Mouse (Mus musculus): ENCODE data around the gene Cxcr2. TPM values are rescaled to one million over a fixed set of nuclear protein-coding genes. Genes with fewer than 3 reads are reported as not detected.
"Not testable (repeated sequence)": the region's sequence is repeated elsewhere in the genome, so short reads cannot be mapped to it uniquely, and the experiment has no call there.

Gene Cxcr2
- polyA plus RNA-seq, 1 experiment from 2014 or later = 0.14 TPM

DNA sequence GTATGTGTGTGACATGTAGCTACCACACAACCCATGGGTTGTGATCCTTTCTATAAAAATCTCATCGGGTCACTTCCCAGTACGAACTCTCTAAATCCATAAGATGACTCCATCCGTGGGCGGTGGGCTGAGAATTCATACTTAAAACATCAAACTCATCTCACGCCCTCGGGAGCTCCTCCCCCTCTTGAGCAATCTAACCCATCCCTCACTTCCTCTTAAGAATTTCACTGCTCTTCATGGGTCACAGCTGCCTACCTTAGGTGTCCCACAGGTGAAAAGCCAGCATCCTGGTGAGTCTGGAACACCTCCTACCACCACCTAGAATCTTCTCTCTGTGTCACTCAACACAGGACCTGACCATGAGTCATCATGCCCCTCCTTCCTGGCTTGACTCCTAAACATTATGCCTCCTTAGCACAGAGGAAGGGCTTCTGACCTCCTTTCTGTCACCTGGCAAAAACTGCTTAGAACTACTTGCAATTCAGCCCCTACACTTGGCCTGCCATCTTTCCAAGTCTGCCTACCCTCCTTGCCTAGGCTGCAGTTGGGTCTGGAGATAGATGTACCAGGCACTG, 1.7 kb downstream of the Cxcr2 start:
- no peaks in the 10 kb centered on the region for H3K27me3 ChIP-seq (ENCODE audit: poor library complexity, severe bottlenecking)
- H3K9me3 ChIP-seq = no peaks in the 10 kb centered on the region
- H3K4me1 ChIP-seq = no peaks in the 10 kb centered on the region
- DNase-seq (ENCODE audit: extremely low spot score, low spot score) = no peak
- no peak overlapping the region for H3K27ac ChIP-seq
- no peaks in the 10 kb centered on the region for H3K36me3 ChIP-seq (replicated peaks)
- H3K4me3 ChIP-seq = no peak overlapping the region
- WGBS = 90% methylated on average over 6 of the region's 6 CpGs

DNA sequence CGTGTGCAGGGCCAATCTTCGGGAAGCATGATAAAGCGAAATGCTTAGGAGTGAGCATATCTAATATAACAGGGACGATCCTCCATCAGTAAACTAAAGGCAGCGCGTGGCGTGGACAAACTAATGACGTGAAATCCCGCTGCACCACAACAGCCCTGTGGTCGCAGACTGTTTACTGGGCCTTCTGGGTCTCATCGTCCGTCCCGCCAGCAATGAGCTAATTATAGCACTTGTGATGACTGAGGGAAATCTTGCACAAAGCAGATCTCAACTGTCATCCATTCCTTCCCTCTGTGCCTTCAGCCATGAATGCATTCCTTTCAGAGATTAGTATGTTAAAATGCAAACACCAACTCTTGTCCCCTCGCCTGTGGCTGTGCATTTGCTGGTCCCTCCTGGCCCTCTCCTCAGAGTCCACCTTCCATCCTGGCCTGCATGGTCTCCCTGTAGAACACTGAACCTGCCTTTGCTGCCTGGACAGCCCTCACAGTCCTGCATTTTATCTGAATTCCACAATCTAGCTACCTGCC, 2.7 kb downstream of the Cxcr2 start:
- no peak for DNase-seq (ENCODE audit: extremely low spot score, low spot score)
- Histone ChIP-seq H3K27me3 (ENCODE audit: poor library complexity, severe bottlenecking) (no peaks in the 10 kb centered on the region), H3K4me3 (no peak overlapping the region), H3K9me3 (no peaks in the 10 kb centered on the region), H3K36me3 (replicated peaks) (no peaks in the 10 kb centered on the region), H3K4me1 (no peaks in the 10 kb centered on the region), H3K27ac (no peak overlapping the region)
- 85% methylated on average over 14 of the region's 14 CpGs for WGBS

DNA sequence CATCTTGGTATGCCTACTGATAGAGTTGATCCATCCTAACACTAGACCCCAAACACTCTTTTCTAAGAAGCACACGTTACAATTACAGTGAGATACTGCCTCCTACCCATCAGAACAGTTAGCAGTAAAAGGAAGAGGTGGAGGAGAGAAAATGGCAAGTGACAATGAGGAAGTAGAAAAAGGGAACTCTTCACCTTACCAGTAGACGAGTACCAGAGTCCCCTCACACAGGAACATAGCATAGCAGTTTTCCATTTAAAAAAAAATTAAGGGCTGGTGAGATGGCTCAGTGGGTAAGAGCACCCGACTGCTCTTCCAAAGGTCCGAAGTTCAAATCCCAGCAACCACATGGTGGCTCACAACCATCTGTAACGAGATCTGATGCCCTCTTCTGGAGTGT, 5.8 kb downstream of the Cxcr2 start:
- not testable (repeated sequence) for DNase-seq (ENCODE audit: extremely low spot score, low spot score); H3K27me3 ChIP-seq (ENCODE audit: poor library complexity, severe bottlenecking); H3K4me1 ChIP-seq; H3K9me3 ChIP-seq; H3K4me3 ChIP-seq; H3K36me3 ChIP-seq (replicated peaks); H3K27ac ChIP-seq
- 84% methylated on average over 5 of the region's 5 CpGs for WGBS

DNA sequence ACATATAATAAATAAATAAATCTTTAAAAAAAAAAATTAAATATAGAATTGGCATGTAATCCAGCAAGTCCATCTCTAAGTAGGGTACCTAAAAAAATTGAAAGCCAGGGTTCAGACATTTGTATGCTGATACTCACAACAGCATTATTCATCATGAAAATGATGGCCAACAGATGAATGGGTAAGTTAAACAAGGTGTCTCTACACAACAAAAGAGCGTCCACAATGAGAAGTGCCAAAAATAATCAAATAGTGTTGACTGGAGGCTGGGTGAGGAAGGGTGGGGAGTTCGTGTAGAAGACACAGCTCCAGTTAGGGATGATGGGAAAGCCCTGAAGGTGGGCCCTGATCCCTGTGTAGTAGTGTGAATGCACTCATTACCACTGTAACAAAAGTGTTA, 6.2 kb downstream of the Cxcr2 start:
- DNase-seq (ENCODE audit: extremely low spot score, low spot score) = no peak
- Histone ChIP-seq H3K4me3 (no peak overlapping the region), H3K9me3 (no peaks in the 10 kb centered on the region), H3K36me3 (replicated peaks) (no peaks in the 10 kb centered on the region), H3K27ac (no peak overlapping the region), H3K4me1 (no peaks in the 10 kb centered on the region), H3K27me3 (ENCODE audit: poor library complexity, severe bottlenecking) (no peaks in the 10 kb centered on the region)
- 74% methylated on average over 2 of the region's 2 CpGs for WGBS

DNA sequence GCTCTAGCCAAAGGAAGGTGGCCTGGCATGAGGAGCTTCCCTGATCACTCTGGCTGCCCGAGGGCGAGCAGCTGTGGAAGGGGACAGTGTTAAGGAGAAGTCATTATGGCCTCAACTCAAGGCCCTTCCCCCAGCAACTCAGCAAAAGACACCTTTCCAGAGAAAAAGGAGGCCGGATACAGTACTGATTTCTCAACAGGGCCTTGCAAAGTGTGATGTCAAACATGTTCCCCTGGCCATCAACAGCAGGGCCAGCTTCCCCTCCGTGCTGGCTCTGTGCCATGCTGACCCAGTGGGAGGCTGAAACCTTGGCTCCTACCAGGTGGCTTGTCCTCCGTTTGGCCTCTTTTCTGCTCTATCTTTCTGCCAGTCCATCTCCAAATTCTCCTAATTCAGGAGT, 13.3 kb downstream of the Cxcr2 start:
- Histone ChIP-seq H3K9me3 (no peaks in the 10 kb centered on the region), H3K27ac (no peak overlapping the region), H3K4me3 (no peak overlapping the region), H3K27me3 (ENCODE audit: poor library complexity, severe bottlenecking) (no peaks in the 10 kb centered on the region), H3K4me1 (no peaks in the 10 kb centered on the region), H3K36me3 (replicated peaks) (no peaks in the 10 kb centered on the region)
- no peak for DNase-seq (ENCODE audit: extremely low spot score, low spot score)
- WGBS = 84% methylated on average over 5 of the region's 5 CpGs

DNA sequence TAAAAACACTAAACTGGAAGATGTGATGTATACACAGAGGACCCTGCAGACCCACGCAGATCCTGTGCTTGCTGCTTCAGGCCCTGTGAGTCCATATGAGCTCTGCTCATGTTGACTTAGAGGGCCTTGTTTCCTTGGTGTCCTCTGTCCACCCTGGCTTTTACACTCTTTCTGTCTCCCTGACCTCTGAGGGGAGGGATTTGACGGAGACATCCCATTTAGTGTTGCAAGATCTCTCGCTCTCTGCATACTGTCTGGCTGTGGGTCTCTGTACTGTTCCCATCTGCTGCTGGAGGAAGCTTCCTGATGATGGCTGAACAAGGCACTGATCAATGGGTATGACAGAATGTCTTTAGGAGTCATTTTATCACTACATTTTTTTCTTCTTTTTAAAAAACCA, 15.9 kb downstream of the Cxcr2 start:
- no peak overlapping the region for H3K4me3 ChIP-seq
- H3K27ac ChIP-seq = no peak overlapping the region
- H3K4me1 ChIP-seq = no peaks in the 10 kb centered on the region
- WGBS = 91% methylated on average over 3 of the region's 3 CpGs
- no peaks in the 10 kb centered on the region for H3K9me3 ChIP-seq
- no peaks in the 10 kb centered on the region for H3K36me3 ChIP-seq (replicated peaks)
- DNase-seq (ENCODE audit: extremely low spot score, low spot score) = no peak
- no peaks in the 10 kb centered on the region for H3K27me3 ChIP-seq (ENCODE audit: poor library complexity, severe bottlenecking)

DNA sequence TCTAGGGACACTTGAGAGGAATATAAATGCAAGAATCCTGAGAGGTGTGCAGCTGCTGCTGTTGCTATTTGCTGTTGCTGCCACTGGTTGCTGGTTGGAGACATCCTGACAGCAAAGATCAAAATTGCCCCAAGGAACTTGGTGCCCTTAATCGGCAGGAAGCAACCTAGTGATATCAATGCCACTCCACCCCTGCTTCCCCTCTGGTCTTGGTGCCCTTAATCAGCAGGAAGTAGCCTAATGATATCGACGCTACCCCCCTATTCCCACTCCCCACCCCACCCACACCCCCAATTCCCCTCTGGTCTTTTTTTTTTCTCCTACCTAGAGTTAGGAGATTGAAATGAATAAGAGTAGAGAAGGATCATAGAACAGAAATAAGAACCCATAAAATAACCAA, 18.9 kb downstream of the Cxcr2 start:
- no peak overlapping the region for H3K4me3 ChIP-seq
- no peaks in the 10 kb centered on the region for H3K36me3 ChIP-seq (replicated peaks)
- no peak for DNase-seq (ENCODE audit: extremely low spot score, low spot score)
- no peaks in the 10 kb centered on the region for H3K9me3 ChIP-seq
- no peaks in the 10 kb centered on the region for H3K27me3 ChIP-seq (ENCODE audit: poor library complexity, severe bottlenecking)
- no peak overlapping the region for H3K27ac ChIP-seq
- WGBS = 90% methylated on average over 3 of the region's 3 CpGs
- no peaks in the 10 kb centered on the region for H3K4me1 ChIP-seq

DNA sequence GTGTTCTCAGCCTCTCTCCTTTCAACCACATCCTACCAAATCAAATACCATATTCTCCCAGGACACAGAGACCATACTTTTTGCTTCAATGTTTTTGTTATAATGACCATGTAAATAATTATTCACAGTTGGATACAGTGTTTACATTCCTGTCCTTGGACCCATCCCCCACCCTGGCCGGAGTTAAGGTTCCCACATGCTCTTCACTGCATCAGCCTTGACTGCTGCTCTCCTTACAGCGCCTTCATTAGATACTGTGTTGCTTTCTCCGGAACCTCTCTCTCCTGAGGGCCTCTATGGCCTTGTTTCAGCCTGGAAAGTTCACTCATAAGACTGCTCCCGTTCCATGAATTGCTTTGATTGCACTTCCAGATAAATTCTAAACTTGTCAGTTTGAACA, 21.9 kb downstream of the Cxcr2 start:
- no peak overlapping the region for H3K27ac ChIP-seq
- no peak for DNase-seq (ENCODE audit: extremely low spot score, low spot score)
- H3K36me3 ChIP-seq (replicated peaks) = no peaks in the 10 kb centered on the region
- no peaks in the 10 kb centered on the region for H3K27me3 ChIP-seq (ENCODE audit: poor library complexity, severe bottlenecking)
- 89% methylated on average over 4 of the region's 4 CpGs for WGBS
- no peak overlapping the region for H3K4me3 ChIP-seq
- peaks cover 8% of the 10 kb centered on the region for H3K4me1 ChIP-seq
- H3K9me3 ChIP-seq = no peaks in the 10 kb centered on the region

DNA sequence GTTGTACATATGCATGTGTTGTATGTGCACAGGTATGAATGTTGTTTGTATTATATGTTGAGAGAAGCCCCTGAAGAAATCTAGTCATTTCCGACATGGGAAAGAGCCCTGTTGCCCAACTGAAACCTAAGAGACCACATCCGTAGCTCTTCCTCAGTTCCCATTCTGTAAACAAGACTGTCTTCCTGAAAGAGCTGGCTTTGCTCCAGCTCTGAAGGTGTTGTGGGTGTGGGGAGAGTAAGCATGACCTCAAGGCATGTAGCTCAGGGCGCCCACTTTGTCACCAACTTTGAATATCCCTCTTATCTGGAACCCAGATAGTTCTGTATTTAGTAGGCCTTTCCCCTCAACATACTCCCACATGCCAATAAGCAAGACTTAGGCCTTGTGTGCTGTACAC, 24.8 kb downstream of the Cxcr2 start:
- no peak overlapping the region for H3K4me3 ChIP-seq
- whole genome bisulfite sequencing = 89% methylated on average over 3 of the region's 3 CpGs

DNA sequence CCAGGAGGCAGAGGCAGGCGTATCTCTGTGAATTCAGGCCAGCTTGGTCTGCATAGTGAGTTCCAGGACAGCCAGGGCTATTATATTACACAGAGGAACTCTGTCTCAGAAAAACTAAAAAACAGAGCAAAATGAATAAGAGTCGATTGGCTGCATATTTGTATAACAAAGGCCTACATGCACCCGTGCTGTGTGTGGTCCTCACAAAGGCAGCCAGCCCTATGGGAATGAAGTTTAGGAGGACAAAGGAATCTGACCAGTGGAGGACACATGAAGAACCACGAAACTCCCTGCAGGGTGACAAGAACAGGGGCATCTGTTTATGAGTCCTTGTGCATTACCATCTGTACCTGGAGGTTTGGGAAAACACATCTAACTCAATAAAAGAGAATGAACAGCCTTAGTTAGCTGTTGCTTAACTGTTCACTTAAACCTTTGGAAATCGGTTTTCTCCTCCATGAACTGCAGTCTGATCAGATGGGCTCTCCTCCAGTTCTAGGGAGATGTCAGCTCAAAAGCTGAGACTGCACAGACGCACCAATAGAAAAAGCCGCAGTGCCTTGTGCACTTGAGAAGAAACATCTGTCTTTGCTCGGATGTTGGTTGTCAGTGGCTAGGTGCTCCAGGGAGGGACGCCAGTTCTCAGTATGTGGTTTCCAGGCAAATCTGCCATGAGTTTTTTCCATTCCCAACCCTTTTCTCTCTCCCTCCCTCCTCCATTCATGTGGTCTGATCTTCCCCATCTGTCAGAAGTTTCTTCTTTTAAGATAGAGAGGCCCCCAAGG, 26.0 kb downstream of the Cxcr2 start:
- WGBS = 75% methylated on average over 9 of the region's 9 CpGs
- H3K27me3 ChIP-seq (ENCODE audit: poor library complexity, severe bottlenecking) = no peaks in the 10 kb centered on the region
- DNase-seq (ENCODE audit: extremely low spot score, low spot score) = no peak
- no peaks in the 10 kb centered on the region for H3K9me3 ChIP-seq
- H3K36me3 ChIP-seq (replicated peaks) = no peaks in the 10 kb centered on the region
- H3K4me1 ChIP-seq = peaks cover 8% of the 10 kb centered on the region
- H3K4me3 ChIP-seq = no peak overlapping the region
- no peak overlapping the region for H3K27ac ChIP-seq

More for the DNA sequence above, 24.8 kb downstream of the Cxcr2 start:
- Histone ChIP-seq H3K9me3 (no peaks in the 10 kb centered on the region), H3K27me3 (ENCODE audit: poor library complexity, severe bottlenecking) (no peaks in the 10 kb centered on the region), H3K36me3 (replicated peaks) (no peaks in the 10 kb centered on the region), H3K4me1 (peaks cover 8% of the 10 kb centered on the region), H3K27ac (no peak overlapping the region)
- no peak for DNase-seq (ENCODE audit: extremely low spot score, low spot score)

DNA sequence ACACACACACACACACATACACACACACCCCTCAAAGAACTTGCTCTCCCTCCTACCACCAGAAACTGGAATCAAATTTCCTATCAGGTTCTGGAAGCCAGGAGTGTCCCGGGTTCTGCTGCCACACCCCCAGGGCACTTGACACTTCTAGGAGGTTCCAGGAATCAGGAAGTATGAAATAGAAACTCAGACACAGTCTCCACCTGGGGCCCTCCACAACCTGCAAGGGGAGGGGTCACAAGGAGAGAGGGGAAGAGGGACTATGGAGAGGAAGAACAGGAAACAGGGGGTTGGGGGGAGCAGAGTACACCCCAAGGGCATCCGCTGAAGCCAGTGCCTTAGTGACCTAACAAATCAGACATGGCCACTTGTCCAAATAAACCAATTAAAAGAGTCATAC, 27.7 kb downstream of the Cxcr2 start:
- no peaks in the 10 kb centered on the region for H3K36me3 ChIP-seq (replicated peaks)
- peaks cover 8% of the 10 kb centered on the region for H3K4me1 ChIP-seq
- no peaks in the 10 kb centered on the region for H3K27me3 ChIP-seq (ENCODE audit: poor library complexity, severe bottlenecking)
- no peaks in the 10 kb centered on the region for H3K9me3 ChIP-seq
- no peak overlapping the region for H3K4me3 ChIP-seq
- WGBS = 68% methylated on average over 2 of the region's 2 CpGs
- no peak for DNase-seq (ENCODE audit: extremely low spot score, low spot score)
- no peak overlapping the region for H3K27ac ChIP-seq

DNA sequence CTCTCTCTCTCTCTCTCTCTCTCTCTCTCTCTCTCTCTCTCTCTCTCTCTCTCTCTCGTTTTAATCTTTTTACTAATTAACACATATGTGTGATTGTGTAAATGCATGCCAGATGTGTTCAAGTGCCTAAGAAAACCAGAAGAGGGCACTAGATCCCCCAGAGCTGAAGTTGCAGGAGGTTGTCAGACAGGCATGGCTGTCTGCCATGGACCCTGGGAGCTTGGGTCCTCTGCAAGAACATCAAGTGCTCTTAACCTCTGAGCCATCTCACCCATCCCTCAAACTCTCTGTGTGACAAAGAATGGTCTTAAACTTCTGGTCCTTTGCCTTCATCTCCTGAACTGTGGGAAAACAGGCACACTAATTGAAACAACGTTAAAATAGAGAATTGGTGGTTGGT, 29.2 kb downstream of the Cxcr2 start:
- Histone ChIP-seq H3K27ac (no peak overlapping the region), H3K36me3 (replicated peaks) (no peaks in the 10 kb centered on the region), H3K27me3 (ENCODE audit: poor library complexity, severe bottlenecking) (no peaks in the 10 kb centered on the region), H3K4me1 (peaks cover 8% of the 10 kb centered on the region), H3K9me3 (no peaks in the 10 kb centered on the region), H3K4me3 (no peak overlapping the region)
- WGBS = 78% methylated on average over 2 of the region's 2 CpGs
- no peak for DNase-seq (ENCODE audit: extremely low spot score, low spot score)

DNA sequence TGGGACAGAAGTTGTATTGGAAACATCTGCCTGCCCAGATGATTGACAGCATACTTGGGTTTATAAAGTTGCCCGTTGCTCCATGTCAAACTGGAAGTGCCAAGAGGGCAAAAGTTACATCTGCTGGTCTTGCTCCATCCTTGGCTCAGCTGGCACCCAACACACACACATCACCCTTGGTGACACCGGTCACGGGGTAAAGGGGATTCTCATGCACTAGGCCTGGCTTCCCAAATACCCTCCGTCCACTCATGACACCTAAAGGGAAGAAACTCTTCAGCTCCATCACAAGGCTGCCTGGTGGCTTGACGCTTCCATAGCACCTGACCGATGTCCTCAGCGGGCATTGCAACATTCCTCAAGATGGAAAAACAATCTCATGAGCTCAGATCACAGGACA, 36.7 kb downstream of the Cxcr2 start:
- no peak overlapping the region for H3K27ac ChIP-seq
- no peaks in the 10 kb centered on the region for H3K27me3 ChIP-seq (ENCODE audit: poor library complexity, severe bottlenecking)
- no peak overlapping the region for H3K4me3 ChIP-seq
- H3K4me1 ChIP-seq = no peaks in the 10 kb centered on the region
- no peaks in the 10 kb centered on the region for H3K36me3 ChIP-seq (replicated peaks)
- WGBS = 91% methylated on average over 7 of the region's 7 CpGs
- no peak for DNase-seq (ENCODE audit: extremely low spot score, low spot score)
- H3K9me3 ChIP-seq = no peaks in the 10 kb centered on the region
